Mouse (Mus musculus) hindbrain, embryonic 15.5 days (tissue): Measurements from ENCODE around the gene Tfeb. TPM values are rescaled to one million over a fixed set of nuclear protein-coding genes. Genes with fewer than 3 reads are reported as not detected.
A peak's percentile ranks its signal among the peaks of the same experiment; 100 is the strongest.

Experiments
- ATAC-seq: fragments of 200-750 bp; cut with Nextera tagmentation; 2 replicates; pipeline ENCODE4 v1.8.0; 2017; ENCODE audit warnings: low read depth, moderate number of reproducible peaks, moderate TSS enrichment; ENCODE audit not compliant: low FRiP score
- H3K27ac ChIP-seq: fragments of 300-500 bp; sonication (generic); replicated peaks from 2 replicates; pipeline ENCODE4 v1.5.1; 2015; ENCODE audit warnings: mild to moderate bottlenecking, inconsistent platforms
- H3K27me3 ChIP-seq: fragments of 300-500 bp; sonication (generic); 2 replicates; pipeline ENCODE4 v1.6.1; 2015; ENCODE audit warnings: control low read depth, inconsistent platforms
- H3K36me3 ChIP-seq: fragments of 300-500 bp; sonication (generic); 2 replicates; pipeline ENCODE4 v1.6.1; 2015; ENCODE audit warnings: control low read depth, inconsistent platforms
- H3K4me1 ChIP-seq: fragments of 300-500 bp; sonication (generic); replicated peaks from 2 replicates; pipeline ENCODE4 v1.6.1; 2015; ENCODE audit warnings: control low read depth, inconsistent platforms
- H3K4me2 ChIP-seq: fragments of 300-500 bp; sonication (generic); 2 replicates; pipeline ENCODE4 v1.6.1; 2015; ENCODE audit warnings: moderate library complexity, mild to moderate bottlenecking, inconsistent platforms
- H3K4me3 ChIP-seq: fragments of 300-500 bp; sonication (generic); 2 replicates; pipeline ENCODE4 v1.5.1; 2015; ENCODE audit warnings: mild to moderate bottlenecking, inconsistent platforms
- H3K9ac ChIP-seq: fragments of 300-500 bp; sonication (generic); 2 replicates; pipeline ENCODE4 v1.6.1; 2015; ENCODE audit warnings: inconsistent platforms
- H3K9me3 ChIP-seq: fragments of 300-500 bp; sonication (generic); 2 replicates; pipeline ENCODE4 v1.6.1; 2016; ENCODE audit warnings: control low read depth, inconsistent platforms
- WGBS: fragments of 180-500 bp; shearing (Covaris S2); methylation state at CpG from one replicate; pipeline ENCODE4 v1.1.7; 2015; 5-methylcytosine and 5-hydroxymethylcytosine counted together
- polyA plus RNA-seq: library from polyadenylated mRNA; unstranded; fragments of >200 nt; fragmentation: Nextera tagmentation; extraction: Ambion mirVana; gene quantifications from 2 replicates; pipeline ENCODE4 v1.2.1, GENCODE M21; 2015

Gene Tfeb
- polyA plus RNA-seq, 1 experiment from 2014 or later = 3.6 TPM

DNA sequence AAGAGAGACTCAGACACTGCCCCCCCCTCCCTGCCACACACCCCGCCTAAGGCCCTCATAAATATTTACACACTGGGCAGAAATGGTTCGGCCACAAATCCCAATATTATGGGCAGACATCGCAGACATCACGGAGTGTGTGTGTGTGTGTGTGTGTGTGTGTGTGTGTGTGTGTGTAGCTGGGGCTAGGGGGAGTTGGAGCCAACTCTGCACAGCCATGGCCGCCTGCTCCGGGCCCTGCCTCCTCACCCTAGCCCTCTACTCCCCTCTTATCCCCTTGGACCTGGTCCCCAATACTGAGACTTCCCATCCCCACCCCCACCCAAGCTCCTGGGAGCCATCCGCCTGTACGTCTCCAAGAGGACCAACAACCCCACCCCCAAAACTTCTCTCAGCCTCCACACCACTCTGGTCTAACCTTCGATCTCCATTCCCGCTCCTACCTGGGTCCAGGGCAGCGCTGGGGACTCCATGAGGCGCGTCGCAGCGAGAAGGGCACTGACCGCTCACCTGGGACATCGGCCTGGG is 95.7 kb downstream of the Tfeb start:
- peaks cover 48% of the 10 kb centered on the region for H3K27me3 ChIP-seq
- no peaks in the 10 kb centered on the region for H3K9me3 ChIP-seq
- H3K4me3 ChIP-seq = peak overlapping the region; percentile 57
- peak overlapping the region; percentile 97 for H3K4me2 ChIP-seq
- peak overlapping the region; percentile 41 for H3K9ac ChIP-seq
- ATAC-seq = peak; percentile 57; the same call in 1 of the 2 replicates
- under 1% methylated on average over 17 of the region's 17 CpGs for WGBS
- H3K36me3 ChIP-seq = no peaks in the 10 kb centered on the region
- peaks cover 27% of the 10 kb centered on the region for H3K4me1 ChIP-seq
- H3K27ac ChIP-seq = peak overlapping the region; percentile 2; the same call in 1 of the 2 replicates

DNA sequence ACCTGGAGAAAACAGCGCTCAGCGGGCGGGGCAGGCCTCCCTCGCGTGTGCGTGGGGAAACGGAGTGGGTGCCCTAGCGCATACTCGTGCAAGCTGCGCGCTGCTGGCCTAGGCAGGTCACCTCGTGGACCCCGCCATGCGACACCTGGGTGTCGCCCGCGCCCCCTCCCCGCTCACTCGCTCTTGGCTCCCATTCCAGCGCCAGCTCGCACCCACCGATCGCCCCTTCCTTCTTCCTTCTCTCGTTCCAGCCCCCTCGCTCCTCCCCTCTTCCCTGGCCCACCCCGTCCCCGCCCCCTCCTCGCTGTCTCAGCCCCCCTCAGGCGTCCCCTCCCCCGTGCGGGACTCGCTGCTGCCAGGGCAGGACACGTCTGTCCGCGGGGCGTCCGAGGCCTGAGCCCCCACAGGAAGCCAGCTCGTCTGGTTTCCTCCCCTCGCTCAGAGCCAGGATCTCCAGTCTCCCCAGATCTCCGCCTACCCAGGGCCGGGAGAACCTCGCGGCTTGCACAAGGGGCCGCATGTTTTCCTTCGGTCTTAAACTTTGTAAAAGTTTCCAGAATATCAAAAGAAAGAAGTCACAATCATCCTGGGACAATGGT is 96.3 kb downstream of the Tfeb start:
- Histone ChIP-seq H3K36me3 (no peaks in the 10 kb centered on the region), H3K4me2 (peak overlapping the region; percentile 97), H3K9ac (peak overlapping the region; percentile 41), H3K9me3 (no peaks in the 10 kb centered on the region), H3K4me3 (peak overlapping the region; percentile 57), H3K27ac (peak overlapping the region; percentile 2; the same call in 1 of the 2 replicates), H3K27me3 (peaks cover 48% of the 10 kb centered on the region), H3K4me1 (peaks cover 27% of the 10 kb centered on the region)
- ATAC-seq = peak; percentile 36; the same call in 1 of the 2 replicates
- under 1% methylated on average over 38 of the region's 45 CpGs for WGBS

DNA sequence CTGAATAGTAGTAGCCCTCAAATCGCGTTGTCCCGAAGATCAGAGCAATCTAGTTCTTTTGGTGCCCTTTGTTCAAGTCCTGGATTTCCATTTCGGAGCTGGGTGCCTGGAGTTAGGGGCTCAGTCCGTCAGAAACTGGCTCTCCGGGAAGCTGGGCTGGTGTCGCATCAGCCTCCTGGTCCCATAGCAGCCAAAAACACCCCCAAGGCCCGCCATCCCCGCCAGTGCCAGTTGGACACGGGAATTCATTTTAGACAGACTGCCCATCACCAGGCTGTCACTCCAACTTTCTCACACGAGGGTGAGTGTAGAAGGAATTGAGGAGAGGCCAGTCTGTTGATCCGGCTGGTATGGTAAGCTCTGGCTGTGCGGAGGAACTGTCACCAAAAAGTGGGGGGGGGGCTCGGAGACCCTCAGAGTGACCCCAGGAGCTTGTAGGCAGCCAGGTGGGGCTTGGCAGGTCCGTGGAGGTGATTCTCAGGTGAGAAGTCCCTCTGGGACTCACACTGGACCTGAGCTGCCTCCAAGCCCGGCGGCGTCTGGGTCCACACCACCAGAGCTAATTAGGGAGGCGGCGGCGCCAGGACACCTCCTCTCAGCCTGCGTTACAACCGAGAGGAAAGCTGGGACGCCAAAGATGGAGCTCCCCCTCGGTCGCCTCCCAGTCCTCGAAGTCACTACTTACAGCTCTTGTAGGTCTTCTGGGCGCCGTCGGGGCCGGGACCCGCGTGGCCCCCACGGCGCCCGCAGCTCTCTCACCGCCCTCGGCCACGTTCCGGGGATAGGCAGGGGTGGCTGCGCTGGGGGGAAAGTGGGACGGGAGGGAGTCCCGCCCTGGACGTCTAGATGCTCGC is 97.0 kb downstream of the Tfeb start:
- ATAC-seq = no peak
- Histone ChIP-seq H3K9ac (no peak overlapping the region), H3K4me3 (peak overlapping the region; percentile 57), H3K27me3 (peaks cover 48% of the 10 kb centered on the region), H3K27ac (no peak overlapping the region), H3K9me3 (no peaks in the 10 kb centered on the region), H3K4me2 (peak overlapping the region; percentile 97), H3K4me1 (peaks cover 27% of the 10 kb centered on the region), H3K36me3 (no peaks in the 10 kb centered on the region)
- WGBS = 1% methylated on average over 45 of the region's 45 CpGs

DNA sequence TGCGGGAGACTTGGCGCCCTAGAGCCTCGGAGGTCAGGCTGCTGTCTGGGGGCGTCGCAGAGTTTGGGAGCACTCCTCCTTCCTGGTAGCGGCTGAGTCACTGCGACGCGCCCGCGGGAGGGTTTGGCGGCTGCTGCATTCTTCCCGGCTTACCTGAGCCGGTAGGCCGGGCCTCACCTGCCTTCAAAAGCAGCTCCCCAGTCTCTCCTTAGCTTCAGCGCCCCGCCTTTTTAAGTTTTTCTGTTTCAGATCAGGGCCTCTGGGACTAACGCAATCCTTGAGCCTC is 97.6 kb downstream of the Tfeb start, which contains the start of gene Mdfi:
TSS of gene Mdfi (minus strand) at position 210 of the 286 bp plus-strand sequence.
- Histone ChIP-seq H3K4me3 (peak within 1 kb of the TSS; percentile 57), H3K9me3 (no peaks in the 10 kb centered on the region), H3K9ac (no peak within 1 kb of the TSS), H3K4me2 (peak within 1 kb of the TSS; percentile 97), H3K27ac (no peak within 1 kb of the TSS), H3K27me3 (peaks cover 48% of the 10 kb centered on the region), H3K36me3 (no peaks in the 10 kb centered on the region), H3K4me1 (peaks cover 27% of the 10 kb centered on the region)
- ATAC-seq = no peak
- 6% methylated on average over 18 of the region's 18 CpGs for WGBS

DNA sequence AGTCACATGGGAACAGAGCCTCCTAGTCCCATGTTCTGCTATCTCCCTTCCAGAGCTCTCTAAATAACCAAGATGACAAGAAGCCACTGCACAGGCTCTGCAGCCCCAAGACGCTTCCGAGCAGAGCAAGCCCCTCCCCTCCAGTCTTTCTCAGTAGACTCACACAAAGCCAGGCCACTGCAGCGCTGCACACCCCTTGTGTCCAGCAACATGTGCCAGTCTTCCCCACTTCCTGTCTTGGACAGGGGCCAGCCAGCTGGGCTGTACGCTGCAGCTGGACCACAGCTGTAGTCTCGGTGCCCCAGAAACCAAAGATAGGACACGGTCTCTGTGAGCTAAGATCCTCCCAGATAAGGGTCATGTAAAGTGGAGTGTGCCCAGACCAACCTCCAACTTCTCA is 101.0 kb downstream of the Tfeb start:
- Histone ChIP-seq H3K4me2 (no peak overlapping the region), H3K4me3 (no peak overlapping the region), H3K27me3 (peaks cover 28% of the 10 kb centered on the region), H3K9me3 (no peaks in the 10 kb centered on the region), H3K27ac (no peak overlapping the region), H3K36me3 (no peaks in the 10 kb centered on the region), H3K4me1 (peaks cover 14% of the 10 kb centered on the region), H3K9ac (no peak overlapping the region)
- no peak for ATAC-seq
- 48% methylated on average over 6 of the region's 6 CpGs for WGBS

DNA sequence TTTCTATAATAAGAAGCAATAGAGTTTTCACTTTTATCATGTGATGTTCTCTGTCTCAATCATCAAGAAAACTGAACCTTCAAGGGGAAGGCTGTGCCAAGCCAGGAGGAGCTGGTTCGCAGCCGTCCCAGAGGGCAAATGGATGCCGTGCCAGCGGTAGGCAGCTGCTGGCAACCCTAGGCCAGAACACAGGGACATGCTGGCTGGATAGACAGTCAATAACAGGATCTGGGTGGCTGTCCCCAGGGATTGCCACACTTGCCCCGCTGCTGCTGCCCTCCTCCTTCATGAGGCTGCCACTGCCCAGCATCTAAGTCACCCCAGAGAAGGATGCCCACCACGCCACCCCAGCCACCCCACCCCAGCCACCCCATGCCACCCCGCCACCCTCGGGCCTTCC is 104.7 kb downstream of the Tfeb start:
- Histone ChIP-seq H3K4me1 (no peaks in the 10 kb centered on the region), H3K27me3 (no peaks in the 10 kb centered on the region; the same call in 1 of the 2 replicates), H3K4me3 (no peak overlapping the region), H3K36me3 (no peaks in the 10 kb centered on the region), H3K27ac (no peak overlapping the region), H3K9me3 (no peaks in the 10 kb centered on the region), H3K4me2 (no peak overlapping the region), H3K9ac (no peak overlapping the region)
- 89% methylated on average over 8 of the region's 8 CpGs for WGBS
- ATAC-seq = no peak

Other genes with a start within 250 kb of the Tfeb start
- gene Taf8, start 234.7 kb upstream of the Tfeb start, polyA plus RNA-seq = 21.0 and 22.5 TPM in 2 replicates
- 88.8 and 91.0 TPM in 2 replicates for gene Ccnd3, start 232.0 kb upstream of the Tfeb start, polyA plus RNA-seq
- 33.9 and 37.5 TPM in 2 replicates for gene Bysl, start 125.5 kb upstream of the Tfeb start, polyA plus RNA-seq
- 41.2 and 43.9 TPM in 2 replicates for gene Med20, start 125.4 kb upstream of the Tfeb start, polyA plus RNA-seq
- gene Gm20517, start 125.4 kb upstream of the Tfeb start, polyA plus RNA-seq = 2.0 and 2.5 TPM in 2 replicates
- 6.3 and 8.2 TPM in 2 replicates for gene Usp49, start 106.3 kb upstream of the Tfeb start, polyA plus RNA-seq
- 277 and 288 TPM in 2 replicates for gene Tomm6, start 48.6 kb upstream of the Tfeb start, polyA plus RNA-seq
- 49.3 and 52.2 TPM in 2 replicates for gene Frs3, start 48.0 kb upstream of the Tfeb start, polyA plus RNA-seq
- gene Gm21981, start 42.6 kb upstream of the Tfeb start, polyA plus RNA-seq = 1.2 and 1.5 TPM in 2 replicates
- 1.3 and 1.6 TPM in 2 replicates for gene Prickle4, start 42.3 kb upstream of the Tfeb start, polyA plus RNA-seq
- gene Pgc, start 10.2 kb upstream of the Tfeb start, polyA plus RNA-seq = 0.16 TPM in 1 of 2 replicates, not detected in the other
- gene Mdfi, start 97.7 kb downstream of the Tfeb start, polyA plus RNA-seq = 4.0 and 4.2 TPM in 2 replicates
- gene Foxp4, start 187.6 kb downstream of the Tfeb start, polyA plus RNA-seq = 34.3 and 42.2 TPM in 2 replicates